Mouse (Mus musculus): ENCODE data around the gene Fcor.

GRCm38 (mm10) chr8:3721041-3721440 lies 48.9 kb upstream of the Fcor start:
- no peak for TF ChIP-seq GATA1 (IDR thresholded peaks at IDR 0.05; ENCODE audit: borderline replicate concordance, low read length)
- TF ChIP-seq FLI1 (IDR thresholded peaks at IDR 0.05; ENCODE audit: low read length) = no peak

Measured in megakaryocyte, embryonic 14.5 days (primary cell).